Mouse (Mus musculus) stomach, postnatal 0 days (tissue): ENCODE data around the gene Mgat4b. TPM values are rescaled to one million over a fixed set of nuclear protein-coding genes. Genes with fewer than 3 reads are reported as not detected.

Experiments
- ATAC-seq: fragments of 200-750 bp; cut with Nextera tagmentation; 2 replicates; pipeline ENCODE4 v1.8.0; 2017; ENCODE audit not compliant: low FRiP score, low TSS enrichment
- DNase-seq: peaks from one replicate; pipeline ENCODE4 v3.0.0-alpha.2; 2016; ENCODE audit warnings: low spot score
- H3K27ac ChIP-seq: fragments of 300-500 bp; sonication (generic); replicated peaks from 2 replicates; pipeline ENCODE4 v1.5.1; 2014; ENCODE audit warnings: mild to moderate bottlenecking, control low read depth
- H3K27me3 ChIP-seq: fragments of 300-500 bp; sonication (generic); 2 replicates; pipeline ENCODE4 v1.6.1; 2014; ENCODE audit warnings: low read length; ENCODE audit not compliant: control insufficient read depth, insufficient read depth
- H3K36me3 ChIP-seq: fragments of 300-500 bp; sonication (generic); 2 replicates; pipeline ENCODE4 v1.6.1; 2014; ENCODE audit warnings: low read length, mixed read lengths; ENCODE audit not compliant: control insufficient read depth, insufficient read depth
- H3K4me1 ChIP-seq: fragments of 300-500 bp; sonication (generic); replicated peaks from 2 replicates; pipeline ENCODE4 v1.6.1; 2014; ENCODE audit warnings: antibody characterized with exemption; ENCODE audit not compliant: control insufficient read depth, insufficient read depth
- H3K4me2 ChIP-seq: fragments of 300-500 bp; sonication (generic); replicated peaks from 2 replicates; pipeline ENCODE4 v1.6.1; 2014; ENCODE audit warnings: low read depth, mild to moderate bottlenecking, control low read depth, moderate library complexity
- H3K4me3 ChIP-seq: fragments of 300-500 bp; sonication (generic); 2 replicates; pipeline ENCODE4 v1.5.1; 2014; ENCODE audit warnings: low read depth, low read length, control low read depth
- H3K9ac ChIP-seq: fragments of 300-500 bp; sonication (generic); 2 replicates; pipeline ENCODE4 v1.6.1; 2014; ENCODE audit warnings: mild to moderate bottlenecking, low read length, control low read depth, mixed read lengths
- H3K9me3 ChIP-seq: fragments of 300-500 bp; sonication (generic); 2 replicates; pipeline ENCODE4 v1.6.1; 2016; ENCODE audit warnings: low read length; ENCODE audit not compliant: control insufficient read depth
- CTCF ChIP-seq: IDR thresholded peaks from 2 replicates; pipeline ENCODE4 v1.5.1; 2016; ENCODE audit warnings: antibody characterized with exemption, low read depth, mild to moderate bottlenecking, moderate library complexity
- EP300 ChIP-seq: optimal IDR thresholded peaks from 2 replicates; pipeline ENCODE3; 2016; ENCODE audit warnings: antibody characterized with exemption
- WGBS: fragments of 180-500 bp; shearing (Covaris S2); extraction: QIAGEN DNeasy Blood & Tissue Kit; methylation state at CpG from one replicate; pipeline ENCODE4 v1.1.7; 2014; 5-methylcytosine and 5-hydroxymethylcytosine counted together
- polyA plus RNA-seq: library from polyadenylated mRNA; unstranded; fragments of >200 nt; fragmentation: Nextera tagmentation; extraction: Ambion mirVana; gene quantifications from 2 replicates; pipeline ENCODE4 v1.2.1, GENCODE M21; 2015

Mgat4b gene
- polyA plus RNA-seq, 1 experiment from 2014 or later, result 30.8 TPM

DNA sequence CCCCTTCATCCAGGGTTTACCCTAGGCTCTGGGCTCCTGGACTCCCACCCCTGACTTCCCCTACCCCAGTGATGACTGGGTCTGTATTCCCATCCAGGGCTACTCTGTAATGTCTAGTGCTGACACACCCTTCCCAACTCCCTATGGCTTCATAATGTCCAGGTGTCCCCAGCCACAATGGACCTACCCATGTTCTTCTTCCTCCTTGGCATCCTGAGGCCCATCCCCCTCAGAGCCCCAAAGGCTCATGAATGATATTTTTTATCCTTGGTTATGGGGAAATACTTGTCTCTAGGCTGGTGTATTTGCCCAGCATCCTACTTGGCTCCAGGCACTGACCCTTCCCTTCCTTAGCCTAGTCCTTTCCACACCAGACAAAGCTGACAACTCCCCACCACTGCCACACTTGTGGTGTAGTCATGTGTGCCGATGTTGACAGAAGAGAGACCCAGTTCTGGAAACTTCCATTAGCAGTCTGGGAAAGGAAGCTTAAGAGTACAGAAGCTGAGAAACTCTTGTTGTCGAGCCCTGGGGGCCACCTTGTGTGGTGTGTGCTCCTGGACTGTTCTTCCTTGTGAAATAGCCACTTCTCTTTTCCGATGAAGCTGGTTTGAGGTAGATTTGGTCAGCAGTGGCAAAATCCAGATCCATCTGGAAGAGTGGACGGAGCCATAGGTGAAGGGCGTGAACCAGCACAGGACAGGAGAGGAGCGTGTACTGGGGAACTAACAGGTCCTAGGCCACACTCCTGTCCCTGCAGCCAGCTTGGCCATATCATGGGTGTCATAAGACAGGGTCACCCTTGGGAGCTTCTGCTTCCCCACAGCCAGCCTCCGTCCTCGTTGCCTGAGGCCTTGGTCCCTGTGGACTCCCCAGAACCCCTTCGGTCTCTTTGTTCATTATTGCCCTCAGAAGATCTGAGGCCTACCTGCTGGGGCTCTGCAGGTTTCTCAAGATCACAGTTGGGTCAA is 28.4 kb downstream of the Mgat4b start:
- 86% methylated on average over 9 of the region's 9 CpGs for WGBS
- no peak for DNase-seq
- Histone ChIP-seq H3K27me3 (no peaks in the 10 kb centered on the region), H3K4me2 (no peak overlapping the region), H3K9ac (no peak overlapping the region), H3K4me3 (no peak overlapping the region), H3K36me3 (no peaks in the 10 kb centered on the region; the same call in 1 of the 2 replicates), H3K4me1 (0 out of 2 replicates have a peak, but pooled peaks cover 4% of the 10 kb centered on the region), H3K27ac (peak overlapping the region; percentile 24; the same call in 1 of the 2 replicates), H3K9me3 (no peaks in the 10 kb centered on the region)
- TF ChIP-seq EP300 (no peak), CTCF (no peak)
- ATAC-seq, result no peak

DNA sequence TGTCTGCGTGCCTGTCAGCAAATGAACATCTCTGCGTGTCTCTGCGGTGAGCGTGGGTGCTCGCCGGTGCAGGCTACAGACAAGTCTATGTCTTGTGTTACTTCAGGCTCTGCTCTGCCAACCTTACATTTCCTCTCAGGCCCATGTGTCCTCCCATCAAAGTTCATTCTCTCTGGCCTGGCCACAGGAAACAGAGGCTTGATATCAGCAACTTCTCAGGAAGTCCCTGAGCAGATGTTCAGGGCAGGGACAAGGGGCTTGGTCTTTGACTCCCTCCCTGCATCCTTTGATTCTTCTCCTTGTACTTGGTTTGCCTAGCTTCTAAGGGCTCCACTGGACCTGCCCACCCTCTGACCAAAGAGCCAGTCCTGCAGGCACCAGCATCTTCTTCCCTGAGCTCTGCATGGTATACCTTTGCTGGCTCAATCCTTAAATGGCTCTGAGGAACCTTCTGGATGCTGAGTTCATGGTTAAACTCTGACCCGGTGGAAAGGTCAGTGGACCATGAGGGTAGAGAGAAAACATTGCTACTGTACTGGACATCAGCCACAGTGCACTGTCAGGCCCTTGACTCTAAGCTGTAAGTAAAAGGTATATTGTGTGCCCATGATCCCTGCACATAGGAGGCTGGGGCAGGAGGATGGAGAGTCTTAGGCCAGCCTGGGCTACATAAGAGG is 29.7 kb downstream of the Mgat4b start:
- Histone ChIP-seq H3K4me1 (0 out of 2 replicates have a peak, but pooled peaks cover 4% of the 10 kb centered on the region), H3K9me3 (no peaks in the 10 kb centered on the region), H3K4me2 (no peak overlapping the region), H3K9ac (no peak overlapping the region), H3K27me3 (no peaks in the 10 kb centered on the region), H3K36me3 (no peaks in the 10 kb centered on the region), H3K4me3 (no peak overlapping the region), H3K27ac (no peak overlapping the region)
- 92% methylated on average over 7 of the region's 7 CpGs for WGBS
- TF ChIP-seq EP300, result no peak
- TF ChIP-seq CTCF, result no peak
- no peak for ATAC-seq
- no peak for DNase-seq

DNA sequence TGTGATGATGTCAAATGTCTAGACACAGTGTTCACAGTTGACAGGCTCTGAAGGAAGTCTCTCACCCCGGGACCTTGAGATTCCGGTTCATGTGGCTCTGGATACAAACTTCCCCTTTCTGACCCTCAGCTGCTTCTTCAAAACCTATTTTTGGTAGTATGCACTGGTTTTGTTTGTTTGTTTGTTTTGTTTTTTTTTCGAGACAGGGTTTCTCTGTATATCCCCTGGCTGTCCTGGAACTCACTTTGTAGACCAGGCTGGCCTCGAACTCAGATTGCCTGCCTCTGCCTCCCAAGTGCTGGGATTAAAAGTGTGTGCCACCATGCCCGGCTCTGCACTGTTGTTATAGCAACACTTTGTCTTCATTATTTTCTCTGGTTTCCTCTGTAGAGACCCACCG is 33.2 kb downstream of the Mgat4b start:
- Histone ChIP-seq H3K9me3 (no peaks in the 10 kb centered on the region), H3K36me3 (no peaks in the 10 kb centered on the region), H3K4me2 (no peak overlapping the region), H3K27ac (no peak overlapping the region), H3K4me3 (no peak overlapping the region), H3K4me1 (no peaks in the 10 kb centered on the region), H3K9ac (no peak overlapping the region), H3K27me3 (no peaks in the 10 kb centered on the region)
- WGBS, result 69% methylated on average over 6 of the region's 6 CpGs
- TF ChIP-seq CTCF (no peak), EP300 (no peak)
- no peak for DNase-seq
- ATAC-seq, result no peak

DNA sequence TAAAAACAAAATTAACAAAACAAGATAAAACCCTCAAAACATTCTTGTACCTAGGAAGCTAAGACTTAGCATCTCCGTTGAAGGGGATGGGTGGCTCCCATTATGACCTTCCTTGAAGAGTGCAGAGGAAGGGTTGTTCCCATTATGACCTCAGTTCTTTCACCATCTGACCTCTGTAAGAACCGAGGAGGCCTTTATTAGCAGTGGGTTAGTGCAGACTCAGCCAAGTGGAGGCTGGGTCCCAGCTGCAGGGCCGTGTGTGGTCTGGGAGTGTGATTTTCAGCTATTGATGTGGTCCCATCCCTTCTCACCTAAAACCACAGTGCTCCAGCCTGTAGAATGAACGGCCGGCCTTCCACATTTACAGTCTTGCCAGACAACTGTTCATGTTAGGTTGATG is 34.6 kb downstream of the Mgat4b start:
- no peaks in the 10 kb centered on the region for H3K27me3 ChIP-seq
- ATAC-seq (no peak), DNase-seq (no peak)
- H3K27ac ChIP-seq, result no peak overlapping the region
- 73% methylated on average over 5 of the region's 5 CpGs for WGBS
- no peak overlapping the region for H3K4me3 ChIP-seq
- no peaks in the 10 kb centered on the region for H3K9me3 ChIP-seq
- H3K4me1 ChIP-seq, result no peaks in the 10 kb centered on the region
- H3K4me2 ChIP-seq, result no peak overlapping the region
- TF ChIP-seq CTCF, result no peak
- no peak for TF ChIP-seq EP300
- no peak overlapping the region for H3K9ac ChIP-seq
- no peaks in the 10 kb centered on the region for H3K36me3 ChIP-seq

DNA sequence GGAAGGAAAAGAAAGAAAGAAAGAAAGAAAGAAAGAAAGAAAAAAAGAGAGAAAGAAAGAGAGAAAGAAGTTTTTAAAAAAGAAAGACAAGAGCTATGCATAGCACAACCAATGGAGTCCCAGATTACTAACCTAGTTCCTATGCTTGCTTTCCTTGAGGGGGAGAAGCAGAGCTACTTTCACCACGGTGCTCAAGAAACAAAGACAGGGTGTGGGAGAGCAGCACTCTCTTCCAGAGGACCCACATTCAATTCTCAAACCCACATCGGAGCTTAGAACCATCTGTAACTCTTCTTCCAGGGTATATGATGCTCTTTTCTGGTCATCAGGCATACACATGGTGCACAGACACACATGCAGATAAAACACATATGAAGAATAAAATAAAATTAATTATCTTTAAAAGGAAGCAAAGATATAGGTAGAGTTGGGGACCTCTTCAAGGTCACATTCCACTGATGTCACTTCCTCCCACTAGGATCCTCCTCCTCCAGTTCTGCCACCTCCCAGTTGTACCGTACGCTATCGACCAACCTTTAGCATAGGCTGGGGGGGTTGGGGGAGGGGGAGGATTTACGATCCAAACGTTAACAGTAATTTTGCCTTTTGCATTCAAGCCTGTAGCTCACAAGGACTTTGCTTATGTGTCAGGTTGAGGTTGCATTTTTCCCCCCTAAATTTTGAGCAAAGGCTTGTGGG is 37.9 kb downstream of the Mgat4b start:
- ATAC-seq (no peak), DNase-seq (no peak)
- Histone ChIP-seq H3K9me3 (no peaks in the 10 kb centered on the region), H3K4me2 (no peak overlapping the region), H3K27me3 (no peaks in the 10 kb centered on the region), H3K36me3 (no peaks in the 10 kb centered on the region), H3K4me3 (no peak overlapping the region), H3K4me1 (no peaks in the 10 kb centered on the region), H3K27ac (no peak overlapping the region), H3K9ac (no peak overlapping the region)
- TF ChIP-seq CTCF (no peak), EP300 (no peak)
- 72% methylated on average over 7 of the region's 7 CpGs for WGBS
